Mouse (Mus musculus): ENCODE data around the gene Runx2.

The Runx2 gene

GRCm38 (mm10) chr17:44767375-44767774, 47.2 kb downstream of the Runx2 start:
- no peak for DNase-seq (ENCODE audit: low spot score)

GRCm38 (mm10) chr17:44766975-44767374, 47.6 kb downstream of the Runx2 start:
- no peak for DNase-seq (ENCODE audit: low spot score)

GRCm38 (mm10) chr17:44766318-44766717, 48.3 kb downstream of the Runx2 start:
- no peak for DNase-seq (ENCODE audit: low spot score)

GRCm38 (mm10) chr17:44745378-44745777, 69.2 kb downstream of the Runx2 start:
- DNase-seq (ENCODE audit: low spot score), result no peak

GRCm38 (mm10) chr17:44743780-44744179, 70.8 kb downstream of the Runx2 start:
- DNase-seq (ENCODE audit: low spot score), result no peak

GRCm38 (mm10) chr17:44742246-44742645, 72.4 kb downstream of the Runx2 start:
- no peak for DNase-seq (ENCODE audit: low spot score)

- no peak for DNase-seq (ENCODE audit: low spot score)
Measured at GRCm38 (mm10) chr17:44738121-44738637, 76.4 kb downstream of the Runx2 start.

GRCm38 (mm10) chr17:44737275-44738120, 77.1 kb downstream of the Runx2 start:
- no peak for DNase-seq (ENCODE audit: low spot score)

- peak; percentile 62 for DNase-seq (ENCODE audit: low spot score)
Measured at GRCm38 (mm10) chr17:44735991-44736561, 78.5 kb downstream of the Runx2 start.

GRCm38 (mm10) chr17:44735223-44735990, 79.2 kb downstream of the Runx2 start:
- DNase-seq (ENCODE audit: low spot score), result peak; percentile 37

- DNase-seq (ENCODE audit: low spot score), result peak; percentile 43
Measured at GRCm38 (mm10) chr17:44734501-44735222, 79.9 kb downstream of the Runx2 start.

- no peak for DNase-seq (ENCODE audit: low spot score)
Measured at GRCm38 (mm10) chr17:44733544-44734310, 80.9 kb downstream of the Runx2 start.

GRCm38 (mm10) chr17:44728464-44728863, 86.1 kb downstream of the Runx2 start:
- DNase-seq (ENCODE audit: low spot score), result no peak

- DNase-seq (ENCODE audit: low spot score), result no peak
Measured at GRCm38 (mm10) chr17:44727675-44728074, 86.9 kb downstream of the Runx2 start.

GRCm38 (mm10) chr17:44724805-44725480, 89.7 kb downstream of the Runx2 start:
- DNase-seq (ENCODE audit: low spot score), result no peak

- no peak for DNase-seq (ENCODE audit: low spot score)
Measured at GRCm38 (mm10) chr17:44724255-44724654, 90.3 kb downstream of the Runx2 start.

- no peak for DNase-seq (ENCODE audit: low spot score)
Measured at GRCm38 (mm10) chr17:44722103-44722792, 92.3 kb downstream of the Runx2 start.

GRCm38 (mm10) chr17:44718591-44718990, 96.0 kb downstream of the Runx2 start:
- no peak for DNase-seq (ENCODE audit: low spot score)

- no peak for DNase-seq (ENCODE audit: low spot score)
Measured at GRCm38 (mm10) chr17:44718036-44718435, 96.6 kb downstream of the Runx2 start.

GRCm38 (mm10) chr17:44714116-44714515, 100.5 kb downstream of the Runx2 start:
- DNase-seq (ENCODE audit: low spot score), result no peak

Measured in ovary, postnatal 10 days (tissue).